Mouse (Mus musculus): ENCODE data around the gene Gtf3a.
A peak's percentile ranks its signal among the peaks of the same experiment; 100 is the strongest.

Gtf3a gene

GRCm38 (mm10) chr5:146983216-146983615, 34.8 kb downstream of the Gtf3a start:
- peak in 1 of 2 experiments; percentile 51 for DNase-seq (ENCODE audit: low spot score in 2 of 2)

- no peak for DNase-seq (ENCODE audit: low spot score in 2 of 2)
Observed at GRCm38 (mm10) chr5:146985725-146986433, 37.4 kb downstream of the Gtf3a start.

- DNase-seq (ENCODE audit: low spot score in 2 of 2): no peak
Observed at GRCm38 (mm10) chr5:146987588-146987987, 39.1 kb downstream of the Gtf3a start.

- DNase-seq (ENCODE audit: low spot score in 2 of 2): no peak
Observed at GRCm38 (mm10) chr5:146989051-146989450, 40.6 kb downstream of the Gtf3a start.

GRCm38 (mm10) chr5:146993509-146993908, 45.1 kb downstream of the Gtf3a start:
- DNase-seq (ENCODE audit: low spot score in 2 of 2): no peak

- no peak for DNase-seq (ENCODE audit: low spot score in 2 of 2)
Observed at GRCm38 (mm10) chr5:146994973-146995372, 46.5 kb downstream of the Gtf3a start.

GRCm38 (mm10) chr5:146996812-146997211, 48.4 kb downstream of the Gtf3a start:
- no peak for DNase-seq (ENCODE audit: low spot score in 2 of 2)

GRCm38 (mm10) chr5:146998802-146999201, 50.3 kb downstream of the Gtf3a start:
- no peak for DNase-seq (ENCODE audit: low spot score in 2 of 2)

GRCm38 (mm10) chr5:147001312-147001711, 52.9 kb downstream of the Gtf3a start:
- no peak for DNase-seq (ENCODE audit: low spot score in 2 of 2)

GRCm38 (mm10) chr5:147003303-147003702, 54.8 kb downstream of the Gtf3a start:
- DNase-seq (ENCODE audit: low spot score in 2 of 2): no peak
